Mouse (Mus musculus) ovary, postnatal 36 days (tissue): Measurements from ENCODE around the gene Olfr994.

Source experiments
- DNase-seq: peaks from one replicate; pipeline ENCODE4 v3.0.0; 2022; ENCODE audit warnings: low spot score, mixed read lengths

Gene Olfr994

DNA sequence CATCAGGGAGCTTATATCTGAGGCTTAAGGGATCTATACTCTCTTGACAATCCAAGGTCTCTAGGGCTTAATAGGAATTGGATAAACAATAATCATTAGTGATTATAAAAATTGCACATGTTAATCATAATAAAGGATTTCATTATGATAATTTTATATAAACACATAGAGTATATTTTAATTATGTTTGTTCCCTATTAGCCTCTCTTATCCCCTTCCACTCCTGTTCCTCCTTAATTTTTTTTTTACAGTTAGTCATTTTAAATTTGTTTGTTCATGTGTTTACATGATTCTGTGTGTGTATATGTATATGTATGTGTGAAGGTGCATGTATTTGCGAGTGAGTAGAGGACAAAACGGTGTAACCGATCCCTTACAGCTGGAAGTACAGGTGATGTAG is at the start of gene Olfr994:
Gene Olfr994 (minus strand): TSS at position 101 of the 400 bp plus-strand sequence.
- no peak for DNase-seq

DNA sequence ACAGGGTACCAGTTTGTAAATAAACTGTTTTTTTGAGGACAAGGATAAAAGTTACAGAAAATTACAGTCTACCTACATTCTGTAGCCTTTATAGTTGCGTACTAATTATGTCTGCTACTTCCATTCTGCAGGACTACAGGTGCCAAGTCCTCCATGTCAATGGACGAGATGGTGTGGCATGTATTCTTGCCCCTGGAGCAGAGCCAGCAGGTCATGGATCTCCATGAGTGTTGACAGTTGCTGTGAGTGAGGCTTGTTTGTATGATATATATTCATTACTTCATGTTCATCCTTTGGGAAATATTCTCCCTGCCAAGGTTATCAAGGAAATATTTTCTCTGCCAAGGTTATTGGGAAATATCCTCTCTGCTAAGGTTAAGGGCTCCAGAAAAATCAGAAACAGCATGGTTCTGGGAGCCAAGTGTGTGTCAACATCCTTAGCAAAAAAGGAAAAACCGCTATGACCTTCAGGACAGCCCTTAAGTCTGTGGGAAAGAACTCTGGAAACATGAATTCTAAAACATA is 30.6 kb upstream of the Olfr994 start:
- DNase-seq = no peak

DNA sequence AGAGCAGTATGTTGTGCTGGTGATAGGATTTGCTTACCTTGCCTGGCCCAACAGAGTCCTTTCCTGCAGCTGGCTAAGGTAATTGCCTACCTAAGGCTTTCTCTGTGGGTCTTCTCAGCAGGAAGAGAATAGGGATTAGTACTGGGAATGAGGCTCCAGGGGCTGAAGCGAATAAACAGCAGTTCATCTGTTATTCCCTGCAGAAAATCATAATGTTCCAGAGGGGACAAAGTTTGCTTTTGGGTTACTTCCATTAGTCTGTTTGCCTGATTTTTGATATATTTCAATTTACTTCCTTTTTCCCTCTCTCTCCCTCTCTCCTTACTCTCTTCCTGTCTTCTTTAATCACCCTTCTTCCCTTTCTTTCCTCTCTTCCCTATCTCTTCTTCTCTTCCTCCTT is 7.3 kb upstream of the Olfr994 start, which contains the start of gene Olfr995:
Gene Olfr995 (minus strand): TSS at position 101 of the 400 bp plus-strand sequence.
- no peak for DNase-seq

DNA sequence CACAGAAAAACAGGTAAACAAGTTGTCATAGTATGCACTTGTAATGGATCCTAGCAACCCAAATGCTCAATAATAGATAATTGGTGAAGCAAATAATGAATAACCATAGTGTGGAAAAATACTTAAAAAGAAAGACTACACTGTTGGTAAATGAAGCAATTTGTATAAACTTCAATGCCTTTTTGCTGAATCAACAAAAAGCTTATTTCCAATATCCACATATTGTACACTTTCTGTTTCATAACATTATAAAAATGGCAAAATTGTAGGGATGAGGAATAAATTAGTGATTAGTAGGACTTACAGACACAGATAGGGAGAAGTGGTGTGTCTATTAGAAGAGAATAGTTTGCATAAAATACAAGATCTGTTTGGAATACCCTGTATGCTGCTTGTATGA is 6.3 kb upstream of the Olfr994 start:
- no peak for DNase-seq

DNA sequence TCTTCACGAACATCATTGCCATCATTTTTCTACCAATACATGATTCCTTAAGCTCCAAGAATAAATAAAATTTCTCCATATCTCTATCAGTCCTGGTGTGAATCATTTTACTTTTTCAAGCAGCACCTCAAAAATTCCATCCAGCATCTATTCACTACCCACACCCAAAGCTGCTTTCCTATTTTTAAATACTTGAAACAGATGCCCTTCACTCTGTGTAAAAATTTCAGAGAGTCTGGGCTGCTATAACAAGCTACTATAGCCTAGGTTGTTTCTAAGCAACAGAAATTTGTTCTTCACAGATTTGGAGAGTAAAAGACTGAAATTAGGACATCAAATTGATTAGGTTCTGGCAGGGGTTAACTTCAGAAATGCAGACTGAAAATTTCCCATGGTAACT is 10.4 kb downstream of the Olfr994 start:
- DNase-seq = no peak

DNA sequence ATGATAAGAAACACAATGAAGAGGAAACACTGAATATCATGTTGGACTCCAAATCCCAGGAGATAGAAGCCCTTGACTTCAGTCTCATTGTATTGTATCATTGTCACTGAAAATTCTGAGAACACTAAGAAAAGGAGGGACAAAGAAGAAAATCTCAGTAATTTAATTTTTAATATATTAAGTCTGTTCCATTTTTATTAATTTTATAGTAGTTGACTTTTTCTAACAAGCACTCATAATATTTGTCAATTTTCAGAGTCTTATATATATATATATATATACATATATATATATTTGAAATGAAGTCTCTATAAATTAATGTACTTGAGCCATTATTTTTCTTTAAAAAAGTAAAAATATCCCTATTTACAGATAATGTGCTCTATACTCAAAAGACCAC is 21.5 kb downstream of the Olfr994 start, which contains the start of gene Olfr993:
Gene Olfr993 (minus strand): TSS at position 101 of the 400 bp plus-strand sequence.
- no peak for DNase-seq

DNA sequence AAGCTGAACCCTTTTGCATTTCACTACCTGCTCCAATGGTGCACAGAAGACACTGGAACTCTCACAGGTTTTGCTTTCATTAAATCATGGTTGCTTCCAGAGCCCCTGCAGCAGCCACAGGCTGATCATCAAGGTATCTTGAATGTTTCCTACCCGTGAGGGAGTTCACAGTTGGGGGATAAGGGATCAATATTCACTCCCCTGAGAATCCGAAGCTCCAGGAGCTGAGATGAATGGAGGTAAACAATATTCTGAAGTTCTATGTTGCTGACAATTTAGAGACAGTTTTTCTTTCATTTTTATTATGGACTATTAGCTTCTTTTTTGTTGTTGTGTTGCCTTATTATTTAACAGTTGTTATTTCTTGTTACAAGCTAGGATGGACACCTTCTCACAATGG is 26.9 kb downstream of the Olfr994 start, which contains the start of gene Olfr992:
Gene Olfr992 (minus strand): TSS at position 101 of the 400 bp plus-strand sequence.
- DNase-seq = no peak
